Mouse (Mus musculus) skeletal muscle tissue, adult 2 months (tissue): ENCODE results near the gene Drd5.

Experiments used
- DNase-seq: peaks from one replicate; pipeline ENCODE4 v3.0.0-alpha.2; 2012; ENCODE audit warnings: low read depth, low spot score

The Drd5 gene

DNA sequence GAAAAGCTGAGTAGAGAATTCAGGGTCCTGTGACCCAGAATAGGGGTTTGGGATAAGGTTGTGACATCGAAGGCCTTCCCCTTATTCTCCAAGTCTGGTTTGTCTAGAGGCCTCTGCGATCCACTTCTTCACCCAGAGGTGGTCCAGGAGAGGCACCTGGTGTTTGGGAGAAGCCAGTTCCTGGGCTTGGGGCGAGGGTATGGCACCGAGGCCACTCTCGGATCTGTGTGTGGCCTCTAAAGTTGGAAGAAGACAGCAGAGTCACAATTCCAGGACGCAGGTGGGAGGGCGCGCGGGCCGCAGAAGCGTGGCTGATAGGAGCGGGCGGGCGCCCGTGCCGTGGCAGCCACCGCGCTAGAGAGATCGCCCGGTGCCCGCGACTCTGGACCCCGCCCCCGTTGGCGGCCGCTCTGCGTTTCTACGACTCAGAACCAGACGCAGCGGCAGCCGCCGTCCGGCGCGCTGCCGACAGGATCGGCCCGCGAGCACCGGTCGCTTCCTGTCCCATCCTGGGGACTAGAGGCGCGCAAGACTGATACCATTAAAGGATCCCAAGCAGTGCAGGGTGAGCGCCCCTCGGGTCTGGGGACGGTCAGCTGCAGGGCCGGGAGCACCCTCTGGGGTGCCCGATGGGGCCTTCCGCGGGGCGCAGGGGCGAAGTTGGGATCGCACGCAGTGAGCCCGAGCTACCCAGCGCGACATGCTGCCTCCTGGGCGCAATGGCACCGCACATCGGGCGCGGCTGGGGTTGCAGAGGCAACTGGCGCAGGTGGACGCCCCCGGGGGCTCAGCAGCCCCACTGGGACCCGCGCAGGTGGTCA is at the start of gene Drd5:
Drd5 (plus strand) TSS at position 402 of the 821 bp plus-strand sequence.
- DNase-seq: no peak

DNA sequence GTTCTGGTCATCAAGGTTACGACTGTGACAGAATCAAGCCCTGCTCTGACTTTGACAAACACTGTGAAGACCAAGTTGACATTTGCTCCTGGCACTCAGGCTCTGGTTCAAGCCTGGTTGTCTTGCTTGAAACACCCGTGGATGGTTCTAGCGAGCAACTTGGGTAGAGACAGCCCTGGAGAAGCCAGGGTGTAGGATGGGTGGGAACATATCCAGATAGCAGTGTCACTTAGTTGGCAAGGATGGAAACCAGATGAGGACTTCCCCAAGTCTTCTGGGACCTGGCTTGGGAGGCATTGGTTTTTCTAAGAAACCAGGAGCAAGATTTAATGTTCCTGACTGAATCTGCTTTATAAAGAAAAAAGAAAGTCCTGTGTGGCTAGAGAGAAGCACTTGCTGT is 48.2 kb upstream of the Drd5 start:
- no peak for DNase-seq

DNA sequence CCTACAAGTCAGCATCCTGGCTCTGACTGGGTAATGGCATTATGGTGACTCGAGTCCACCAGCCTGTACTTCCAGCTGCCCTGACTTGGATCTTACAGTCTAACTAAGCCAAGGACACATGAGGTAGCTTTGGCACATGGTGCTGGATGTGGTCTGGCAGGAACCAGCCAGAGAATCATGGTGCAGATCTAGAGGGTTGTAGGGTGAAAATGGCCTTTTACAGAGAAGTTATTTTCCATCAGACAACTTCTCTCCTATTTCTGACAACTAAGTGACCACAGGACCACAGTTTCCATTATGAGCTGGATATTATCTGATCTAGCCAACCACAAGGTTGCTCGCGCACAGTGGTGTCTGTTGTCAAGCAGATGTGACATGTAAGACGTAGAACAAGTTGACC is 45.3 kb upstream of the Drd5 start:
- DNase-seq: no peak

DNA sequence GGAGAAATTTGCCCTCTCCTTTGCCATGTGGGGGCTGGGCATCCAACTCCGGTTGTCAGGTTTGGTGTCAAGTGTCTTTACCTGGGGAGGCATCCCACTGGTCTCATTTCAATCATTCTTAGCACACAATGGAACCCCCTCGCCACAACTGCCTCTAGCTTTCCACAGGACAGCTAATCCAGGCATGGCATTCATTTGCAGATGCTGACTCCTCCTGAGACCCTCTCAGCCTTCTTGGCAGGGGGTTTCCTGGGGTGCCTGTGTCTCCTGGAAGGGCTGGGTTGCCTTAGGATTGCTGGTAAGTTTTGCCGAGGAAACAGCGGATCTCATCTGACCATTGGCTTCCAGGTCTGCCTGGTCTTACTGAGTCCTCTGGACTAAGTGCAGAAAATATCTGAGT is 43.4 kb upstream of the Drd5 start, which contains the start of gene Otop1:
Otop1 (plus strand) TSS at position 202 of the 400 bp plus-strand sequence.
- no peak for DNase-seq

DNA sequence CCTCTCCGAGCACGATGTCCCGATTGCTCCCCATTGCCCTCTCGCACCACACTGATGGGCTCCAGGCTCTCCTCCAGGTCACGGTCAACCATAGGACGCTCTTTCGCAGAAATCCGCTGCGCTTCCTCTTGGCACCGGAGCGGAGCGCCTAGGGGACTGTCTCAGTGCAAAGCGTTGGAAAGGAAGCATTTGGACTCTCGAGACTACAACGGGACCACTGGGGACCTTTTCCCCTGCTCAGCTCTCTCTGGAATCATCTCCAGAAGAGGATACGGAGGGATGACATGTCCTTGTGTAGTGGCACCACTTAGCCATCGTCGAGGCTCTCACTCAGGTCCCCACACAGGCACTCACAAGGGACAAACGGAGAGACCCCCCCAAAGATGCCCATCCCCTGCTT is 42.7 kb upstream of the Drd5 start:
- no peak for DNase-seq

DNA sequence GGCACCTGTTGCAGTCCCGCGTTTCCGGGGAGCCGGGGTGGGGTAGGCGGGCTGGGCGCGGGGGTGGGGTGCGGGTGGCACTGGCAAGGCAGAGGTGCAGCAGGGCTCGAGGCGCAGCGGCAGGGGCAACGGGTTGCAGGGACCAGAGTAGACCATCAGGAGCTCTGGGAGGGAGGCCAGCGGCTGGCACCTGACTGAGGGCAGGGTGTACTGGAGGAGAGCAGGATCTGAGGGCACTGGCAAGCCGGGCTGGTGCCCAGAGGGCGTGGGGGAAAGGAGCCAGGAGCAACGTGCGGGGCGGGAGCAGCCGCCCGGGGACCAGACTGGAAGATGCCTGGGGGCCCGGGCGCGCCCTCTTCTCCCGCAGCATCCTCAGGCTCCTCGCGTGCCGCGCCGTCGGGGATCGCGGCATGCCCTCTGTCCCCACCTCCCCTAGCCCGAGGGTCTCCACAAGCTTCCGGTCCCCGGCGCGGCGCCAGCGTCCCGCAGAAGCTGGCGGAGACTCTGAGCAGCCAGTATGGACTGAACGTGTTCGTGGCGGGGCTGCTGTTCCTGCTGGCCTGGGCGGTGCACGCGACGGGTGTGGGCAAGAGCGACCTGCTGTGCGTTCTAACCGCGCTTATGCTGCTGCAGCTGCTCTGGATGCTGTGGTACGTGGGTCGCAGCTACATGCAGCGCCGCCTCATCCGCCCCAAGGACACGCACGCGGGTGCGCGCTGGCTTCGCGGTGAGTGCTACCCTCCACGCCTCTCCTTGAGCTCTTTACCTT is 41.9 kb upstream of the Drd5 start:
- no peak for DNase-seq

DNA sequence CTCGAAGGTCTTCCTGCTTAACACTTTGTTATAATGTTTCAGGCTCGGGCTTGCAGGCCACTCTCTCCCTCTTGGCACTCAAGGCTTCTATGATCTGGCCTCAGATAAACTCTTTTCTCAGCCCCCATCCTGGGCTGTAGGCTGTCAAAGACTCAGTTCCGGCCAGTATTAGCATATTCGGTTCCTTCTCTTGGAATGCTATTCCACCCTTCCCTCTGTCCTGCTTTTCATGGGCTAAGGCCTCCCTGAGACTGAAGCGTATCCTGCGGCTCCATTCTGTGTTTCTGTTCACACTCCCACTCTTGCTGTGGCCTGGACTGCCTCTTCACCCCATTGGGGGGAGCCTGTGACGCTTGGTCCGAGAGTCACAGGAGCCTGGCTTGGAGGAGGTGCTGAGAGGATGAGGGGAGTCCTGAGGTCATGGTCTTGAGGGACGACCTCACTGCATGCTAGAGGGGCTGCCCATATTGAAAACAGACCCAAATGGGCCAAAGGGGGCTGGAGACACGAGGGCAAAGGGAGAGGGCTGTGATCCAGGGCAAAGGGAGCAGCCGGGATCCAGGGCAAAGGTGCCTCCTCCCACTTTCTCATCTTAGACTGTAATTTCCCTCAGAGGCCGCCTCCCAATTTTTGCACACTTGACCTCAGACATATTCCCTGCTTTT is 41.1 kb upstream of the Drd5 start:
- DNase-seq: no peak

DNA sequence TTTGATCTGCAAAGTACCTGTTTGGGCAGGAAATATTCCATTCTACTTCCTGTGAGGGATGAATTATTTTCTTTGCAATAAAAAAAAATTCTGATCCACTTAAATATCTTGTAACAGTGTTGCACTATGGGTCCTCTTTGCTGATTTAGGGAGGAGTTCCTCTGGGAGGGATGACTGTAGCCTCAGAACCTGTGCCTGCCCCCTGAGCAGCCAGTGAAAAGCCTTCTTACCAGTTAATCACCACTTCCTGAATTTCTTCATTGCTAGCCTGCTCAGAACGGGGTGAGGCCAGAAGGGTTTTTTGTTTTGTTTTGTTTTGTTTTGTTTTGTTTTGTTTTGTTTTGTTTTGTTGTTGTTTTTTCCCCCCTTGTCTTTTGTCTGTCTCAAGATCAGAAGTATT is 39.1 kb upstream of the Drd5 start:
- DNase-seq: no peak

DNA sequence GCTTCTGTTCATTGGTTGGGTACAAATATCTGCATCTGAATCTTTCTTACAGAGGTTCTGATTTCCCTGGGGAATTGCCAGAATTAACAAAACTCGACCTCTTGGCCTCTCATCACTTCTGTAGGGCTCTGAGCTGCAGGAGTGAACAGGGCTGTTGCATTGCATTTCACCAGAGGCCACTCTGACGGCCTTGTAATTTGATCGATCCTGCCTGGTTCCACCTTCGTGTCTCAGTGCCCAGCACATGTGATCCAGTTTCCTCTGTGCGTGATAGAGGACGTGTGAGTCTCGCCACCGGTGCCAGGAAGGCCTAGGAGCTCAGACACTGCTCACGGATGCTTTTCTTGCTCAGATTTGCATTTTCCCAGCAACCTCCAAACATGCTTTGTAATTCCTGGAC is 33.4 kb upstream of the Drd5 start:
- DNase-seq: no peak

DNA sequence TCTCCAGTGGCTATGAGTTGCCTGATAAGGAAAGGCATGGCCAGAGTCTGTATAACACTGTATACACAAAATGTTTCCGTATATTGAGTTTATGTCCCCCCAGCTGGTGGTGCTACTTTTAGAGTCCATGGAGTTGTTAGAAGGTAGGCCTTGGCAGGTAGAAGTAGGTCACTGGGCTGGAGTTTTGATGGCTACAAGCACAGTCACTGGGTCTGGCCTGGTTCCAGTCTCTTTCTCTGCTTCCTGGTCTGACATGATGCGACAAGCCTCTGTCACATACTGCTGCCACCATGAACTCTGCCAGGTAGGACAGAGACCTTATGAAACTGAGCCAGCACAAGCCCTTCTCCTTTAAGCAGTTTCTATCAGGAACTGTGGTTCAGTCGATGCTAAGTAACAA is 30.7 kb upstream of the Drd5 start:
- no peak for DNase-seq

DNA sequence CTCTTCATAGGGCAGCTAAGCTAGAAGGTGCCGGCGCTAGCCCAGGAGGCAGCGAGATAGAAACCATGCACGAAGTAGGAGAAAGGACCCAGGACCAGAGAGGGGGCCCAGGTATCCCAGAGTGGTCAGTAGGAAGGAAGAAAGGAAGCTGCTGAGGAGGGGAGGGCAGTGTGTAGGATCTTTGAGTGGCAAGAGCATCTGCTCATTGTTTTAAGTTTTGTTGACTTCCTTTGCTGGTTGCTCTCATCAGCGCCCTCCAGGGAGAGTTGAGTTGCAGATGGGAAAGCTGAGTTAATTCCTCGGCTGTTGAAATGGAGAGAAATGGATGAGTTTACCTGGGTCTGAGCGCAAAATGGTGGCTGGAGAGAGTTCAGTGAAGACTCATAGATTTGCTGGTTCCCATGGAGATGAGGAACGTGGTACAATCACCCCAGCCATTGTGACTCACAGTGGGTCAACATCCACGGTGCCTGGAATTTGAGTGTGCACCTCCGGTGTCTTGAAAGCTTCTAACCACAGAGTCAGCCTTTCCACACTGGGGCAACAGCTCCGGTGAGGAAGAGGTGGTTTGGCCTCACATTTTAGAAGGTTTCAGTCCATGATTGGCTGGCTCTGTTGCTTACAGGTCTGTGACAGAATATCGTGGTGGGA is 17.3 kb upstream of the Drd5 start:
- DNase-seq: no peak

DNA sequence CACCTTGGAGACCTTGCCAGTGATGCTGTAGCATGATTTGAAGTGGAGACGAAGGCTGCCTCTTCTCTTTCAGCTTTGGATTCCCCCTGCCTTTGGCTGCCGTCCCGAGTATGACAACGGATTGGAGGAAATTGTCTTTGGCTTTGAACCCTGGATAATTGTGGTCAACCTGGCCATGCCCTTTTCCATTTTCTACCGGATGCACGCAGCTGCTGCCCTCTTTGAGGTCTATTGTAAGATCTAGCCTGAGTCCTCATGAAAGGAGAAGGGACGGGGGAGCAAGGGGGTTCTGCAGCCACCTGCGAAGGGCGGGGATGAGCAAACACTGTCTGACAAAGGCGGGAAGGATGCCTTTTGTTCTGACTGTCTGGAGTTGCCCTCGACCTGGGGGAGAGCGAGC is 16.5 kb upstream of the Drd5 start:
- no peak for DNase-seq

DNA sequence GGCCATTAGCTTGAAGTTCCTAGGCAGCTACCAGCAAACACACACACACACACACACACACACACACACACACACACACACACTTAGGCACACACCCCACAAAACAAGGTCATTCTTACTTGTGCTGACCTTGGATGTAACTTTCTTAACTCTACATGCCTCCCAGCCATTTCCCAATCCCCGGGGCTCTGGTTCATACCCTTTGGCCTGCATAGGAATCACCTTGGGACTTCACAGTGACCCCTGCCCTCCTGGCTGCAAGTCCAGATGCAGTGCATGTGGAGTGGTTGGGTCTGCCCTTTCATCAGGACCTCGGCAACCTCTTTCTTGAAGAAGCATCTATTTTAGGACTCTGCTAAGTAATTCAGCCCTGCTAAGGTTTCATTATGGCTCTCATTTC is 13.9 kb upstream of the Drd5 start:
- no peak for DNase-seq

DNA sequence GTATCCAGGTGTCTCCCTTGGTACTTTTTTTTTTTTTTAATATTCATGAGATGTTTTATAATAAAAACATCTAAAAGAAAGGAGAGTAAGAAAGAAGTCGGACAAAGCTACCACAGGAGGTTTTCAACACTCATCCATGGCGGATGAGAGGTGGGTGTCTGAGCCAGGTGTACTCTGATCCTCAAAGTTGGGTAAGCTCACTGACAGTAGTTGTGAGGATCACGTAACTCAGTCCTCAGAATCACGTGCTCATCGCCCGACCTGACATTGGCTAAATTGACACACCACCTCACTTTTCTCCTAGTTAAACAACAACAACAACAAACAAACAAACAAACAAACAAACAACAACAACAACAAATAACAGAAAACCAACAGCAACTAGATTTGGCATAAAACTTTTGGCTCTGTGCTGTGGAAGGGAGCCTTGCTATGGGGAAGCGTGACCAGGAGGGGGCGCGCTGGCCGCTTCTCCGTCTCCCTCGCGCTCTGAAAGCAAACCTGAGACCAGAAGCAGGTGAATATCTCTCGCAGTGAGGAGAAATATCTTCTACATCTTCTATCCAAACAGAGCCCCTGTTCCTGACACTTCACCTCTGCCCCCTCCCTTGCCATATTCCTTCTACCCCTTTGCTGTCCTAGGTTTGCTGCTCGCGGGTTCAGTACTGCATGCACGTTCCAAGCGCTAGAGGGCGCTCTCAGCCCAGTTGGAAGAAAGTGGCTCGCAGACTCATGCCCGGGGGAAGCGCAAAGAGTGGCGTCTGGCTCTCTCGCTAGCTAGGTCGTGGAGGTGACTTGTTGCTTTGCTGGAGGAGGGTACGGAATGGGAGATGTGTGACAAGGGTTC is 11.7 kb upstream of the Drd5 start:
- peak; percentile 60 for DNase-seq

DNA sequence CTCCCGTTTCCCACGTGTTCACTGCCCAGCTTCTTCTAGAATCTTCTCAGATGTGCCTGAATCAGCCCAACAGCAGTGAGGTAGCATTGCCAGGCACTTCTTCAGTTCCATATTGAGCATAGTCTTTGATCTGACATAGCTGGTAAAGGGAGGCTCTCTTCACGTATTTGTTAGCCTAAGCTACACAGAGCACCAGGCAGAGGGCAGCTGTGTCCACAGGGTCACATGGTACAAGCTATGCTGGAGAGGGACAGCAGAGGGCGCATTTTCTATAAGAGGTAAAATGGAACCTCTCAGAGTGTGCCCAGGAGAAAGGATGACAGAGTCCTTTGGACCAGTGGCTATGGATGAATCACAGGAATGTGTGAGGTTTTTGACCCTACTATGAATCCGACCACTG is 10.3 kb upstream of the Drd5 start:
- peak; percentile 7 for DNase-seq

DNA sequence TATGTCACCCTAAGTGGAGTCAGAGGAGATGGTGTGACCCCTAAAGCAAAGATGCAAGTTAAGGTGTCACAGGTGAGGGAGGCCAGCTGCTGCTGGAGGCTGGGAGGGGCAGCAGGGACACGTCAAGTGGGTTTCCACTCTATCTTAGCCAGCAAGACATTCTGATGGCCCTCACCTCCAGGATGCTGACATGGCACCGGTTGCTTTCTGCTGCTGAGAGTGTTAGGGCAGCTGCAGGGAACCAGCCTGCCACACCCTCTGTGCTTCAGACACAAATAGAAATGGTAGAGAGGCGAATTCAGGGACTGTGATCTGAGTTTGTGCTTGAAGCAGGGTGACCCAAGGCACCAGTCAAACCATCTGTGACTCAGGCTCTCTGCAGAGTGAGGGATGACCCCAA is 9.4 kb upstream of the Drd5 start:
- no peak for DNase-seq

DNA sequence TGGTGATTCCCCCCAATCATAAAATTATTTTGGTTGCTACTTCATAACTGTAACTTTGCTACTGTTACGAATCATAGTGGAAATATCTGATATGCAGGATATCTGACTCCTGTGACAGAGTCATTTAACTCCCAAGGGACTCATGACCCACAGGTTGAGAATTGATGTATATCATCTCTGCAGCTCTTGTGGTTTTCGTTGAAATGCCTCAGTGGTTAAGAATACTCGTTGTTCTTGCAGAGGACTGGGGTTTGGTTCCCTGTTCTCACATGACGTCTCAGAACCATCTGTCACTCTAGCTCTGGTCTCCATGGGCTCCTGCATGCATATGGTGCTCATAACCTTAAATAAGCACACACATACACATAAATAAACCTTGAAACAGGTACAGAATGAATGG is 14.2 kb downstream of the Drd5 start:
- DNase-seq: no peak

DNA sequence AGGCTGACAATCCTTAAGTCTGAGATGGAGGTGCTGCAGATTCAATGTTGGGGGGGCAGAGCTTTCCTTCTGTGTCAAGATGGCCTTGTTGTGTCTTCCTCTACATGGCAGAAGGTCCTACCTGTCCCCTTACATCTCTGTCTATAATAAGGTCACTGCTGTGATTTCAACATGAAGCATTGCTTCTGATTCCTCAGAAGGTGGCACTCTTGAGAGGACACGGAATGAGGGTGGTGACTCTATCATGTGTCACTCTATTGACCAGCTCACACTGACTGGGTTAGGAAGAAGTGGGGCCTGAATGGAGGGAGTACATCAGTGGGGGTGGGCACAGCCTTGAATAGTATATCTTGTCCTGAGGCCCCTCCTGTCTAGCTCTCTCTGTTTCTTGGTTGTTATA is 15.4 kb downstream of the Drd5 start:
- no peak for DNase-seq

DNA sequence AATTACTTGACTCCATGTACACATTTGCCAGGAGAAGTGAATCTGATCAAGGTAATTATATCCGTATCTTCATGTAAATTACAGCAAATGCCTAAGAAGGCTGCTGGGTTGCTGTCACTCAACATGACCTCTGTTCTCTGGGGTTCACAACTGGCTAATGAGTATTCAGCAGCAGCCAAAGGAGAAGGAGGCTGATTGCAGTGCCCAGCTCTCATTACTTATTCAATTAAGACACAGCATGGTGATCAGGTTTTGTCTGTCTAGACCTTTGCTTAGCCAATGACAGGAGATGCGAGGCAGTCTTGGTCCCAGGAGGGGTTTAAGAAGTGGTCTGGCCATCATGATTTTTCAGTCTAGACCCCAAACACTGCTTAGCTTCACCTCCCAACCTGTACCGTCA is 23.9 kb downstream of the Drd5 start:
- DNase-seq: no peak

DNA sequence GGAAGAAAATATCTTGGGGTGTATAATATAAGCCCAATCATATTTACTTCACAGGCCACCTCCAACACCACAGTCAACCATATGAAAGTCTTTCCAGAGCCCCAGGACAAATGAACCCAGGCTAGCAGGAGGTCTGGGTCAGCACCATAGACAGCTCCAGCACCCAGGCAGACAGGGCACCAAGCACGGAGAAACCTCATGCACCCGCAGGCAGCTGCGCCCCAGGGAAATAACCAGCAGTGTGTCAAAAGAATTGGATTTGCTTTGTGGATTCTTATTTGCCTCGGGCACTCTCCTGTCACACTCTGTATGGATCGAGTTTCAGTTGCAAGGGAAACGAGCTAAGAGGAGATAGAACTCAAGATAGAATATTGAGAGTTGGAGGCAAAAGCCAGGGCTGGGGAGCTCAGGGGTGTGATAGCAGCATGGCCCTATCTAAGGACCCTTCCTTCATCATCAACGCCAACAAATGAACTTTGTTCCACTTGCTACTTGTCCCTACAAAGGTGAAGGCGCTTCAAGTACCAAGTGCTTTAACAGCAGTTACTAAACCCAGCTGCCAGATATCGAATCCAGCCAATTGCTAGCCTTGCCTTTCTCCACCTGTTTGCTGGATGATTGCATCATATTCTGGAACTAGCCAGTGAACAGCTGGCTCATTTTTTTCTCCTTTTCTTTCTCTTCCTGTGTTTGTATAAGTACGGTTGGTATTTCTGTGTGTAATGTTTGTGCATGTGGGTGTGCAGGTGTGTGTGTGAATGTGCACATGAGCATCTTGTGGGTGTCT is 27.7 kb downstream of the Drd5 start:
- no peak for DNase-seq
